Mouse (Mus musculus) layer of hippocampus, postnatal 14 days (tissue): Measurements from ENCODE around the gene Slfnl1. TPM values are rescaled to one million over a fixed set of nuclear protein-coding genes. Genes with fewer than 3 reads are reported as not detected.

ENCODE experiments used
- DNase-seq, 2 experiments: peaks; one replicate each; pipeline ENCODE4 v3.0.0; 2021 to 2022; ENCODE audit warnings: low spot score in 2 of 2, mixed read lengths in 1 of 2
- long read RNA-seq, 2 experiments: library from polyadenylated mRNA; stranded (forward); transcript quantifications; one replicate each; pipeline ENCODE4 v2.0.0; 2021
- total RNA-seq, 2 experiments: library from RNA; stranded (reverse); gene quantifications; 2 replicates each; pipeline ENCODE4 v1.2.3; 2021

Gene Slfnl1
- under 1 TPM; 0.37 to 0.86 TPM for total RNA-seq
- long read RNA-seq, experiment 1, partial matches to known transcripts, result 1 of 1 reads
- long read RNA-seq, experiment 1, other reads (novel, unspliced or antisense), result 0 of 1 reads
- long read RNA-seq, experiment 2, result 0 reads

DNA sequence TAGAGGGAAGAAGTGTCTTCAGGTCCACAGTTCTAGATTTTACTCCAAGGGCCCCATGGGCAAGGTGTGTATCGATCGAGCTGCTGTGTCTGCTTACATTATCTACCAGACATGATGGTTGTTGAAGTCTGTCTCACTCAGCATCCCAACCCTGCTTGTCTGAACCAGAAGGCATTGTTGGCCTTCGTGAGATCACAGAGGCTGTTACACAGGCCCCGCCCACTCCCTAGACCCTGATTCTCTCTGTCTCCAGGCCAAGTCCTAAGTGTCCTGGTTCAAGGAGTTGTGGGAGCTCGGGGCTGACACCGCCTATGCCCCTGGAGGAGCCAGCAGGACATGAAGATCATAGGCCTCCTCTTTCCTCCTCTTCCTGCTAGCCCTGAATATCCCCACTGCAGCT, at the start of gene Slfnl1:
Gene Slfnl1 (plus strand): TSS at position 246 of the 400 bp plus-strand sequence.
- DNase-seq, result no peak

DNA sequence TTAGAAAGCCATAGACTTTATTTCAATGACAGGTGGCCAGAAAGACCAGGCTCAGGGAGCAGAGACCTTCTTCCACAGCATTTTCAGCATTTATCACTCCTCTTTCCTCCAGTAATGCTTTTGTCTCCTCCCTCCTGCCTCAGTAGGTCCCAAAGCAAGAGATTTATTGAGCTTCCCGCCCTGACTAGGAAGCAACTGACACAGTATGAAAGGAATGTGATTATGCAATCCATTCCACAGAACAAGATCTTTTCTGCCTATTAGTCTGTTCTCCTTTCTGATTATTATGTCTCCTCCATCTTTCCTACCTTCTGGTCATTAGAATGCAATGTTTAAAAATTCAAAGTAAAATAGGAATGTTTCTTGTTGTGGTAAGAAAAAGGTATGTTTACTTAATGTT, 44.3 kb upstream of the Slfnl1 start:
- DNase-seq, result no peak

DNA sequence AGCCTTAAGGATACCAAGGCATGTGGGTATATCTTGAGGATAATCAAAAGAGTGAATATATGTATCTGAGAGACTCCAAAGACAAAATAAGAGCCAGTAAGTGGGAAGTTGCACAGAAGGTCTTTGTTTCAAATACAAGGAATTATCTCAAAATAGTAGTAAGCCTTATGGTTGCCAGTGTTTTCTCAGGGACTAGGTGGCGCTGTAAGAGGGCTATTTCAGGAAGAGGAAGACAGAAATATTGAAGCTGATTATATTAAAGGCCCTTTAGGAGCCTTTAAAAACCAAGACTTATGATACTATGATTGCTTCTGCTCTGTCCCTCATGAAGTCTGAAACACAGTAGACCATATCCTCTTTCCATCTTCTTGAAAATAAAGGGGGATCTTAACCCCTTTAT, 25.1 kb upstream of the Slfnl1 start:
- no peak for DNase-seq

DNA sequence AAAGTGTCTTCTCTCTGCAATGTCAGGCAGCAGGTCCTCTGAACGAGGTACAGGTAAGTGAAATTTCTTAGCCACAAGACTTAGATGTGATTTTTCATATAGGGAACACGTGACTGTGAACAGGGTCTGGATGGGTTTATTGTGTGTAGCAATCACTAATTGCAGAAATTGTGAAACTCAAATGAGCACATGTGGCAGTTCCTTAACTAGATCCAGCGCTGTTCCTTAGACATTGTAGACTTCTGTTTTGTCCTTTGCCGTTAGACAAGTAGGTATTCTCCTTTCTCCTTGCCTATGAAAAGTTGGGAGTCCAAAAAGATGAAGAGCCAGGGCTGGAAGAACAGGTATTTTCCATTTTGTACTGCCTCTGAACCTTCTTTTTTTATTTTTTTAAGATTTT, 20.8 kb upstream of the Slfnl1 start:
- no peak for DNase-seq

DNA sequence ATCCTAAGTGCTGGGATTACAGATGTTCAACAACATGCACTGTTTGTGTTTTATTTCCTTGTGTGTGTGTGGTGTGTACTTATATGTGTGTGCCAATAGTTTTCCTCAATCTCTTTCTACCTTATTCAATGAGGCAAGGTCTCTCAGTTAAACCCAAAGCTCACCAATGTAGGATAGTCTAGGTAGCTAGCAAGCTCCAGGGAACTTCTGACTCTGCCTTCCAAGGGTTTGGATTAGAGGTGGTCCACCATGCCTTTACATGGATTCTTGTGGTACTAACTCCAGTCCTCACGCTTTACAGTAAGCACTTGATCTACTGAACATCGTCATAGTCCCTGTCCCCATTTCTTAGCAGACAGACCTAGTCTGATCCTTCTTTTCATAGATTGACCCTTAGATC, 17.7 kb upstream of the Slfnl1 start:
- no peak for DNase-seq

DNA sequence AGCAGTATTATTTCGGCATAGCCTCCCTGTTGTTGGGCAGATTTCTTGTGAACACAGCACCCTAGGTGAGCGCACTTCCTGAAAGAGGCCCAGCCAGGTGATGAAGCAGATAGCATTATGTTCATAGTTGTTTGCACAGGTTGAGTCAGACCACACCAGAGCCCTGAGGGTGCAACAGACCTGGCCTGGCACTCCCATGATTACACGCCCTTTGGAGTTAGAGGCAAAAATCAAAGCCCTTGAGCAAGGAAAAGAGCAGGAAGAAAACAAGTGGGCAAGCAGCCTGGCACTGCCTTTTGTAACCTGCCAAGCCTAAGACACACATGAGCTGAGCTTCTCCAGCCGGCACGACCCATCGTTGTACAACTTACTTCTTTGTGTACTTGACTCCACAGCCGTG, 15.5 kb upstream of the Slfnl1 start:
- DNase-seq, result no peak

DNA sequence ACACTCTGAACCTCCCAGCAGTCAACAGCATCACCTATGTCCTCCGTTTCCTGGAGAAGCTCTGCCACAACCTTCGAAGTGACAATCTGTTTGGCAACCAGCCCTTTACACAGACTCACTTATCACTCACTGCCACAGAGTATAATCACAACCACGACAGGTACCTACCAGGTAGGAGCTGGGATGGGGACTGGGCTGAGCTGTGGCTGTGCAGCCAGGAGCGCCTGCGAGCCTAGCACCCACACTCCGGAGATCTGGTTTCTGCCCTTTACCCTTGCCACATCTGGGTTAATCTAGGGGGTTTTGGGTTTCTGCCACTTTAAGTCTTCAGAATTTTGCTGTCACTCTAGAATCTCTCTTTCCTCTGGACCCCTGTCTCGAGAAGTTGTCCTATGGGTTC, 15.1 kb upstream of the Slfnl1 start:
- DNase-seq, result no peak

DNA sequence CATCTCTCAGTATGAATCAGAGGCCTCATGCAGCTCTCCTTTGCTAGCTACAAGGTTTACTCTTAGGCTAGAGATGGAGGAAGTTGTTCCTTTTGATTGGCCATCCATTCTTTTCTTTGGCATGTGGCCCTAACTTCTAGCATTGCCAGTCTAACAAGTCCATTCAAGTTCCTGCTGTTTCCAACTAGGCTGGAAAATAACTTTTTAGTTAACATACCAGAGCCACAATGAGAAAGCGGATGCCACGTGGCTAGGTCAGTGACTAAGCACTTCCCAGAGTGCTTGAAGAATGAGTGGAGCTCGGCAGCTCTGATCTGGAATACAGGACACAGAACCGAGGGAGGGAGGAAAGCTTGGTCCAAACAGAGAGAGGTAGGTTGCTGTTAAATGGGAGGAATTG, 14.7 kb upstream of the Slfnl1 start:
- peak in 1 of 2 experiments; percentile 17 for DNase-seq

DNA sequence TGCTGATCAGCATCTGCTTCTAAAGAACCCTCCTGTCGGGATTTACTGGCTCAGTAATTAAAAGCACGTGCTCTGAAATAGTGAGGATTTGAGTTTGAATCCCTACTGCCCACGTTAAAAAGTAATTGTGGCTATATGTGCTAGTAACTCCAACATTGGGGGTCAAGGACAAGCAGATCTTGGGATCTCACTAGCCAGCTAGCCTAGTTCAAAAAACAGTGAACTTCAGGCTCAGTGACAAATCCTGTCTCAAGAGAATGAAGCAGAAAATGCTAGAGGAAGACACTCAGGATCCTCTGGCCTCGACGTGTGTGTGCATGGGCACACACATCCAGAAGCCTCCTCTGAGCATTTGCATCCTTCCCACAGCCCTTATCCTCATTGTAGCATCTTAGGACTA, 10.3 kb upstream of the Slfnl1 start:
- DNase-seq, result no peak

DNA sequence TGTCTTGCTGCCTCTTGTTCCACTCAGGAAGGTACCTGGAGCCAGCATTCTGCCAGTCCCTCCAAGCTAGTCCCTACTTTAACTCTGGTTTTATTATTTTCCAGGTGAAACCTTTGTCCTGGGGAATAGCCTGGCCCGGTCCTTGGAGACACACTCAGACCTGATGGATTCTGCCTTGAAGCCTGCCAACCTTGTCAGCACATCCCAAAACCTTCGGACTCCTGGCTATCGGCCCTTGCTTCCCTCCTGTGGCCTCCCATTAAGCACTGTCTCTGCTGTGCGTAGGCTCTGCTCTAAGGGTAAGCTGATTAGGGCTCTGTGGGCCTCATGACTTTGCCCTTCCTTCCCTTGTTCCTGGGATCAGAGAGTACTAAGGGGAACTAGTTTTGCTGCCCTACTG, 9.7 kb upstream of the Slfnl1 start:
- DNase-seq, result no peak

DNA sequence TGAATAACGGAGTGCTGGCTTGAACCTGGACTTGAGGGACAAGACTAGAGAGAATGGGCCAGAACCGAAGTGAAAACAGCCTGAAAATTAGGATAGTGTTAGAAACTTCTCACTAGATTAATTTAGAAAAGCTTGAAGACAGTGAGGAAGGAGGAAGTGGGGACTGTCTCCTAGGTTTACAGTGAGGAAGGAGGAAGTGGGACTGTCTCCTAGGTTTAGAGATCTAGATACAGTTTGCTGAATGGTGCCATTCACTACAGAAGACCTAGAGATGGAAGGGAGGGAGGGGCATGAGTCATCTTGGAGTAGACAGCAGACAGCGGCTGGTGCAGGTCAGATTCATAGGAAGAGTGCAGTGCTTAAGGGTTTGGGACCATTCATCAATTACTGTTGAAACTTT, 8.9 kb upstream of the Slfnl1 start:
- DNase-seq, result no peak

DNA sequence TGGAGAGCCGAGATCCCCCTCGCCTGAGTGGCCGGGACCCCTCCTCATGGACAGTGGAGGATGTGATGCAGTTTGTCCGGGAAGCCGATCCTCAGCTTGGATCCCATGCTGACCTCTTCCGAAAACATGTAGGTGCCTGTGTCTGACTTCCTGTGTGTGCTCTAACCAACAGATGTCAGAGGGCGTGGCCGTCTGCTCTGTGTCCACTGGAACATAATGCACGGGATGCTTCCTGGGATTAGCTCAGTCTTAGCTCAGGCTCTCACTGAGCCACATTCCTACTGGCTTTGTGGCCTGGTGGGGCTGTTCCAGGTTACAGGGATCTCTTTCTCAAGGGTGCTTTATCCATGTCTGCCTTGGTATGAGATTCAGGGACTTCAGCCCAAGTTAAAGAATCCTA, 3.9 kb upstream of the Slfnl1 start:
- no peak for DNase-seq

DNA sequence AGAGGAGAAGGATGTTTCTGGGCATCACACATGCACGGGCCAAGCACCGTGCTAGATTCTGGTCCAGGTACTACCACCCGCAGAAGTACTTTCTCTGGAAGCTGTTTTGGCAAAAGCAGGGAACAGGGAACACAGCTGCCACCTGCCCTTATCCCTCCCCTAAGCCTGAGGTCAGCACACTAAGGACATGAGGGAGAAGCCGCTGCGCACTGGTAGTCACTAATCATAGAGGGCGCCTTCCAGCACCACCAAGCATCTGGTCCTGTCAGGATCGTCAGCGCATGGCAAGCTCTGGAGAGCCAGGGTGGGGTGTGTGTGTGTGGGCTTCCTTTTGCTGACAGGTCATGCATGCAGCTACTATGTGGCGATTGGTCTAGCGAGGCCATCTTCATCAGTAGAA, 6.6 kb downstream of the Slfnl1 start:
- no peak for DNase-seq

DNA sequence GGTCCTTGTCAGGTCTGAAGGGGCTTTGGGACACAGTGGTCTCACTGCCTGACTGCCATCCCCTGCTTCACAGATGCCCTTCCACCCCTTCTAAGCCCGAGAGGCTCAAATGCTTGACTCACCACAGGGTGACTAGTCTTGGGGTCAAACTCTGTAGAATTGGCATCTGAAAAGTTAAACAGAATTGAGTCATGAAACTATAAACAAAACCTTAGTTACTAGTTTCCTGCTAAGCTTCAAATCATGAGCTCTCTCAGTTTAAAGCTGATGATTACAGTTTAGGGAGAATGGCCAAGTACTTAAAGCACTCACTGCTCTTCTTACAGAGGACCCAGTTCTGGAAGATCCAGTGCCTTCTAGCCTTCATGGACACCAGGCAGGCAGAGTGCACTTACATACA, 12.9 kb downstream of the Slfnl1 start:
- DNase-seq, result no peak

DNA sequence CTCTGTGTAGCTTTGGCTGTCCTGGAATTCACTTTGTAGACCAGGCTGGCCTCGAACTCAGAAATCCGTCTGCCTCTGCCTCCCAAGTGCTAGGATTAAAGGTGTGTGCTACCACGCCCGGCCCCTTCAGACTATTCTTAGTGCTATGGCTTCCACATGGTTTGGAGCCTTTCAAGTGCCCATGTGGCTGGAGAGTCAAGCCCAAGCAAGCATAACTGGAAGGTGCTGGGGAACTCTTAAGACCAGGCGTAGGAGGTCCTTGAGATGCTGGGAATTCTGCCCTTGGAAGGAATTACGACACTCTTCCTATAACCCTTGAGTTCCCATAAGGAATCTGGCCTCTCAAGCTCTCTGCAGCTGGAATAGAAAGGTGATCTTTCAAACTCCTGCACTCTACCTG, 24.6 kb downstream of the Slfnl1 start:
- no peak for DNase-seq

DNA sequence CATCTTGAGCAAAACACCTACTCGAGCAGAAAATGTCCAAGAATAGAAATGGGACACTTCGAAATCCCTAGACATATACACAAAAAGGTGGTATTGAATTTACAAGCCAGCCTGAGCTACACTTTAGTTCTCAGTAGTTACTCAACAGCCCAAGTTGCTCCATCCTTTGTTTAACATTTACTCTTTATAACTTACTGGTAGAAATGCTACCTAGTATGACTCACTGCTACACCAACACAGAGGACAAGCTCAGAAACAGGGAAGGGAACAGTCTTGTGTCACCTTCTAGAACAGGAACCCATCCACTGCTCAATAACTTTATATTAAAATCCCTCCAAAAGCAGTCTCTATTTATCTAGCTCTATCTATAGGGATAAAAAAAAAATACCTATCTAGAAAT, 33.7 kb downstream of the Slfnl1 start:
- no peak for DNase-seq

DNA sequence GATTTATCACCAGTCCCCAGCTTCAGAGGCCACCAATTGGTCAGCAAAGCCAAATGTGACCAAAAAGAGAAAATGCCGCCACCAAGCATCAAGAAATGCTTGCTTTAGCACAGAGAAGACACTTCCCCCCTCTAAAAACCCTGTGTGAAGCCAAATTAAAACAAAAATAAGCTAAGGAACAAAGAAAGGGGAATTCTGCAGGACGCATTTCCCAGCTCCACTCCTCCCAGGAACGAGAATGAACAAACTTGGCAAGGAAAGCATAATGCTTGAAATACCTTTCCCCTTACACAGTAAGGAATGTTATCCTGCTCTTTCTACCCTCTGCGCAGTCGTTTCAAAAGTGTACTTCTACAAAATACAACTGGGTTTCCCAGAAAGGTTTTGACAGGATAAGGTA, 36.0 kb downstream of the Slfnl1 start:
- DNase-seq, result no peak

DNA sequence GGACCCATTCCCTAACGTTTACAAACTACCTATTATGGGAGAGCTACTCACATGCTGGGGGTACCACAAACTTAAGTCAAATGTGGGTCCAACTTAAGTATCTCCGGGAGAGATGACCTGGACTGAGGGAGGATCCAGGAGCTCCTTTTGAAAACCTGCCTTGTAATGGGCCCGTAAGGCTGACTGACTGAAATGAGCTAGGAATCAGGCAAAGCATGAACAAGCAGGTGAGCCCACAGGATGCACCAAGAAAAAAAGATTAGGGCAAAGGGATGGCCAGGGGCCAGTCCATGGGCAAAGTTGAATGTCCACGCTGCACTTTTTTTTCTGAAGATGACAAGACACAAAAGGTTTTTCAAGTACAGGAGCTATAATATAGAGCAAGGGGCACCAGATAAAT, 37.0 kb downstream of the Slfnl1 start:
- DNase-seq, result peak in 1 of 2 experiments; percentile 12

DNA sequence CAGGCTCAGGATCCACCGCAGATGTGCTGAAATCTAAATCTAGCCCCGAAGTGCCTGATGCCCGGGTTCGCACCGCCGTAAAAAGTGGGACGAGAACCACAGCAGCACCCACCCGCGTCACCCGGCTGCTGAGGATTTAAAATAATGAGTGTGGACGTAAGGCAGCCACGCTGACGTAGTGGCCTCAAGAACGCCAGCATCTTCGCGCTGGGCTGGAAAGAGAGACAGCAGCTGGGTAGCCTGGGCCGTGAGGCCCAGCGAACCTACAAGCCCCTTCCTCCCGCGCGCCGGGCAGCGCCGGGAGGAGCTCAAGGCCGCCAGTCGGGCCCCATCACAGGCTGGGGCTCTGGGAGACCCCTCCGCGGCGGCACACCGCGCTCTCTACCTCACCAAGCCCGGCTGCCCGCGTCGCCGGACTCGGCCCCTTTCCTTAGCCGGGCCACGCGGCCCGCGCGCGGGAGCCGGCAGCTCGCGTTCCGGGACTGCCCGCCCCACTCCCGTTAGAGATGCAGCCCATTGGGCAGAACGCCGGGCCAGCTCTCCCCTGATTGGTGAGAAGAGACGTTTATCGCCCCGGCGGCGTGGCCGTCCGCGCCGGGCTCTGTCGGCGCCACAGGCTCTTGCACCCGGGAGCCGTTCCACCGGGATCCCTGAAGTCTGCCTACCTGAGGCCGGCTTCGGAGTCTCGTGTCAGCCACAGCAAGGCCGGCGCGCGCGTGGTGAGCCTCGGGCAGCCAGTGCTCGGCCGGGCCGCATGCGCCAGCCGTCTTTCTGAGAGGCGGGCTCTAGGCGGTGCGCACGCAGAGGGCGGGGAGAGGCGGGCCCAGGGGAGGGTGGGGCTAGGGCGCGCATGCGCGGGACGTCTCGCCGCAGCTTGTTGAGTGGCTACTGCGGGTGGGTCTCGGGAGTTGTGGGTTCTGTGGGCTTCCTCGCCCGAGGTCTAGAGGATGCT, 37.7 kb downstream of the Slfnl1 start, which contains the start of gene Ctps:
Gene Ctps (minus strand): TSS at position 791 of the 952 bp plus-strand sequence.
- DNase-seq, result peak; percentile 94 to 98

DNA sequence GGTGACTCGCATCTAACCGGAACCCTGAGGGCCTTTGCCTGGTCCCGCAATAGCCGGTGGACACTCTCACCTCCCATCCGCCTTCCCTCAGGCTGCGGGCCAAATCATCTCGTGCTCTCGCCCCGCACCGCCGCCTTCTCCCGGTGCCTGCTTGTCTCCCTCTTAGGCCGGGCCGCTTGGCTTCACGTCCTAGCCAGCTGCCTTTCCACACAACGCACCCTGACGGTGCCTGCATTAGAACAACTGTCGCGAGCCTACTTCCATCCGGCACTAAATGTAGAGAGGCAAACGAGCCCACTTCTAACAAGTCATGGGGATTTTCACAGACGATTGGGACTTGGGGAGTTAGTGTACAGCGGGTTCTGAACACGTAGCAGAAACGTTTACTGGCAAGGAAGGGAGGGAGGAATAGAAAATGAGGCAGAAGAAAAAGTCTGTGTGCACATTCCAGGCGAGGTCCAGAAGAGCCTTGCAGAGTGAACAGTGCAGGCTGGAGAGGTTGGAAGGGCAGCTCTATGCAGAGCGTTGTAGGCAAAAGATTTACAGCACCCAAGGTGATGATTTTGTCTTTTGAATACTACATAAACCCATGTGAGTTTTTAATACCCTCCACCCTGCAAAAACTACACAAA, 38.5 kb downstream of the Slfnl1 start:
- no peak for DNase-seq

DNA sequence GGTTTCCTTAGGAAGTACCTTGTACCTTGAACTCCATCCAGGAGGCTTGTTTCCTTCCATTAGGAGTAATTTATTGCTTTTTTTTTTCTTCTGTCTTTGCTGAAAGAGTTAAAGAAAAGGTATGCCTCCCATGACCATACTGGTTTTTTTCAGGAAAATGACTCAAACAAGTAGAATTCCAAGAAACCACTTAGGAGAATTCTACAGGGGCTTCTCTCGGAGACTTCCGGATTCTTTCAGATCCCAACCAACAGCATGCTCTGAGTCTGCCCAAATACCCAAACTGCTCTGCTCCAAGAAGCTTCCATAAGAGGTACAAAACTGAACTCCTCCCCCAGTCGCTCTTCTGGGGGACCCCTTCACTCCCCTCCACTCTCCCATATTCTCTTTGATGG, 39.0 kb downstream of the Slfnl1 start:
- no peak for DNase-seq

DNA sequence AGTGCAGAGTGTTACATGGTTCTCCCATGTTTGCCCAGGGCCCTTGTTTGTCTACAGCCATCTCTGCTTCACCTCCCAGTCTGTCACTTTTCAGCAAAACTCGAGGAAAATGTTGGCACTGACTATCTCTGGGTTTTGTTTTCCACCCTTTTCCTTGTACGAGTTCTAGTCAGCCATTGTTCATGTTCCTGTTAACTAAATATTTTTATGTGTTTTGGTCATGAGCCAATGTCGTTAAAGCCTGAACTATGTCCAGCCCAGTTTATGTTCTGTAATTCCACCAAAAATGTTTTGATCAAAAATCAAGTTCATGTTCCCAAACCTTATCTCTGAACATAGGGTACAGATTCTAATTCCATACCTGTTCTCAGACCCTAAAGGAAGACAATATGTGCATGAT, 39.7 kb downstream of the Slfnl1 start:
- no peak for DNase-seq
